Mouse (Mus musculus): ENCODE data around the gene Sorbs1.

GRCm38 (mm10) chr19:40410109-40410508 is 103.5 kb downstream of the Sorbs1 start:
- TF ChIP-seq POLR2A (IDR thresholded peaks at IDR 0.05; ENCODE audit: borderline replicate concordance, insufficient read depth, low read length) = no peak
- TF ChIP-seq CTCF (IDR thresholded peaks at IDR 0.05; ENCODE audit: borderline replicate concordance, insufficient read depth, low read depth, low read length) = no peak

All from cerebellum, adult 2 months (tissue).